Mouse (Mus musculus): Measurements from ENCODE around the gene Pidd1. TPM values are rescaled to one million over a fixed set of nuclear protein-coding genes. Genes with fewer than 3 reads are reported as not detected.
A peak's percentile ranks its signal among the peaks of the same experiment; 100 is the strongest.
"Not testable (repeated sequence)": the region's sequence is repeated elsewhere in the genome, so short reads cannot be mapped to it uniquely, and the experiment has no call there.

Gene Pidd1
- total RNA-seq, 1 experiment from 2014 or later = 6.5 TPM

- ATAC-seq (replicated peaks in 1 of 2; ENCODE audit: insufficient read depth in 1 of 2, low FRiP score in 2 of 2, low TSS enrichment in 1 of 2, low read depth in 1 of 2, poor library complexity in 2 of 2, severe bottlenecking in 2 of 2) = no peak
Observed at GRCm38 (mm10) chr7:141411667-141412066, 32.2 kb downstream of the Pidd1 start.

- no peak for ATAC-seq (replicated peaks in 1 of 2; ENCODE audit: insufficient read depth in 1 of 2, low FRiP score in 2 of 2, low TSS enrichment in 1 of 2, low read depth in 1 of 2, poor library complexity in 2 of 2, severe bottlenecking in 2 of 2)
Observed at GRCm38 (mm10) chr7:141410631-141411030, 33.2 kb downstream of the Pidd1 start.

- ATAC-seq (replicated peaks in 1 of 2; ENCODE audit: insufficient read depth in 1 of 2, low FRiP score in 2 of 2, low TSS enrichment in 1 of 2, low read depth in 1 of 2, poor library complexity in 2 of 2, severe bottlenecking in 2 of 2) = peak; percentile 83 to 84
Observed at GRCm38 (mm10) chr7:141408833-141409232, 35.0 kb downstream of the Pidd1 start.

- not testable (repeated sequence) for ATAC-seq (replicated peaks in 1 of 2; ENCODE audit: insufficient read depth in 1 of 2, low FRiP score in 2 of 2, low TSS enrichment in 1 of 2, low read depth in 1 of 2, poor library complexity in 2 of 2, severe bottlenecking in 2 of 2)
Observed at GRCm38 (mm10) chr7:141407670-141408069, 36.2 kb downstream of the Pidd1 start.

- ATAC-seq (replicated peaks in 1 of 2; ENCODE audit: insufficient read depth in 1 of 2, low FRiP score in 2 of 2, low TSS enrichment in 1 of 2, low read depth in 1 of 2, poor library complexity in 2 of 2, severe bottlenecking in 2 of 2) = no peak
Observed at GRCm38 (mm10) chr7:141405466-141405865, 38.4 kb downstream of the Pidd1 start.

GRCm38 (mm10) chr7:141403305-141403704 is 40.5 kb downstream of the Pidd1 start:
- peak; percentile 53 to 92 for ATAC-seq (replicated peaks in 1 of 2; ENCODE audit: insufficient read depth in 1 of 2, low FRiP score in 2 of 2, low TSS enrichment in 1 of 2, low read depth in 1 of 2, poor library complexity in 2 of 2, severe bottlenecking in 2 of 2)

GRCm38 (mm10) chr7:141395348-141395747 is 48.5 kb downstream of the Pidd1 start:
- no peak for ATAC-seq (replicated peaks in 1 of 2; ENCODE audit: insufficient read depth in 1 of 2, low FRiP score in 2 of 2, low TSS enrichment in 1 of 2, low read depth in 1 of 2, poor library complexity in 2 of 2, severe bottlenecking in 2 of 2)

GRCm38 (mm10) chr7:141394771-141395170 is 49.1 kb downstream of the Pidd1 start:
- peak in 1 of 2 experiments; percentile 20; a peak in 1 of 4 replicates for ATAC-seq (replicated peaks in 1 of 2; ENCODE audit: insufficient read depth in 1 of 2, low FRiP score in 2 of 2, low TSS enrichment in 1 of 2, low read depth in 1 of 2, poor library complexity in 2 of 2, severe bottlenecking in 2 of 2)

GRCm38 (mm10) chr7:141394158-141394557 is 49.7 kb downstream of the Pidd1 start:
- peak; percentile 14 to 58; a peak in 2 of 4 replicates for ATAC-seq (replicated peaks in 1 of 2; ENCODE audit: insufficient read depth in 1 of 2, low FRiP score in 2 of 2, low TSS enrichment in 1 of 2, low read depth in 1 of 2, poor library complexity in 2 of 2, severe bottlenecking in 2 of 2)

GRCm38 (mm10) chr7:141392552-141393222 is 51.1 kb downstream of the Pidd1 start:
- peak; percentile 30 to 54 for ATAC-seq (replicated peaks in 1 of 2; ENCODE audit: insufficient read depth in 1 of 2, low FRiP score in 2 of 2, low TSS enrichment in 1 of 2, low read depth in 1 of 2, poor library complexity in 2 of 2, severe bottlenecking in 2 of 2)

GRCm38 (mm10) chr7:141391625-141392551 is 51.9 kb downstream of the Pidd1 start, which contains the start of gene Taldo1:
Gene Taldo1, plus strand, starts transcription at chr7:141392199.
- ATAC-seq (replicated peaks in 1 of 2; ENCODE audit: insufficient read depth in 1 of 2, low FRiP score in 2 of 2, low TSS enrichment in 1 of 2, low read depth in 1 of 2, poor library complexity in 2 of 2, severe bottlenecking in 2 of 2) = peak; percentile 89

GRCm38 (mm10) chr7:141390326-141391259 is 53.2 kb downstream of the Pidd1 start:
- no peak for ATAC-seq (replicated peaks in 1 of 2; ENCODE audit: insufficient read depth in 1 of 2, low FRiP score in 2 of 2, low TSS enrichment in 1 of 2, low read depth in 1 of 2, poor library complexity in 2 of 2, severe bottlenecking in 2 of 2)

GRCm38 (mm10) chr7:141388487-141389109 is 55.2 kb downstream of the Pidd1 start:
- ATAC-seq (replicated peaks in 1 of 2; ENCODE audit: insufficient read depth in 1 of 2, low FRiP score in 2 of 2, low TSS enrichment in 1 of 2, low read depth in 1 of 2, poor library complexity in 2 of 2, severe bottlenecking in 2 of 2) = no peak
